Mouse (Mus musculus): ENCODE results near the gene Ssbp2. TPM values are rescaled to one million over a fixed set of nuclear protein-coding genes. Genes with fewer than 3 reads are reported as not detected.

Ssbp2 gene
- 10 to 100 TPM; 37.5 to 44.4 TPM for total RNA-seq (2021)
- long read RNA-seq, experiment 1, transcript Ssbp2-201 (17 exons, 3,957 nt) = major isoform, 17 of 28 reads
- long read RNA-seq, experiment 1, partial matches to known transcripts = 0 of 28 reads
- long read RNA-seq, experiment 1, other reads (novel, unspliced or antisense) = 9 of 28 reads
- long read RNA-seq, experiment 2, partial matches to known transcripts = 4 of 17 reads
- long read RNA-seq, experiment 2, other reads (novel, unspliced or antisense) = 8 of 17 reads

DNA sequence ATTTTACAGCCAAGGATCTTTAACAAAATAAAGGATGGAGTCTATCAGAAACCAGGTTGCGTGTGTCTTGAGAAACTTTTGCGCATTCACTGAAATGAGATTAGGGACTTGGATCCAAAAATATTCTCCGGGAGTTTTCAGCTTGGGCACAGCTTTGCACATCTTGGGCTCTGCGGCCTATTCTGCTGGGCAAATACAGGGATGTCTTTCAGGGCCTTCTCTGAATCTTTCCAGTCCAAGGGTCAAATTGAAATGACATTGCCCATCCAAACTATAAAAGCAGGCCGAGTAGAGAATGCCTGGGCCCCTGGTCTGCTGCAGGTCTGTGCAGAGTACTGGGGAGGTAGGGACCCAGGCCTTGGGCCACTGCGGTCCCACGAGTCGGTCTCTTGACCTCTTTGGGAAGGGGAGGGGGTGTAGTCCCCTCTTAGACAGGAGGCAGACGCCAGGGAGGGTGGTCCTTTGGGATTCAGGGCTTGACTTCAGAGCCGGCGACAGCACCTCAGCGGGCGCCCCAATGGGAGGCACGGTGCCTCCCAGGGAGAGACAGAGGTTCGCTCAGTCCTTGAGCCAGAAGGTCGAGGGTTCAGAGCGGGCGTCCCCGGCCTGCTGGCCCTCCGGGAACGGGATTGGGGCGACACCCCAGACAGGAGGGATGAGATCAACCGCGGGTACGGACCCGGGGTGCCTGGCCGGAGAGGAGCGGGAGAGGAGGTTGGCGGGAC lies at the start of gene Ssbp2:
Gene Ssbp2 (plus strand): TSS at position 388 of the 725 bp plus-strand sequence.
- DNase-seq = no peak

DNA sequence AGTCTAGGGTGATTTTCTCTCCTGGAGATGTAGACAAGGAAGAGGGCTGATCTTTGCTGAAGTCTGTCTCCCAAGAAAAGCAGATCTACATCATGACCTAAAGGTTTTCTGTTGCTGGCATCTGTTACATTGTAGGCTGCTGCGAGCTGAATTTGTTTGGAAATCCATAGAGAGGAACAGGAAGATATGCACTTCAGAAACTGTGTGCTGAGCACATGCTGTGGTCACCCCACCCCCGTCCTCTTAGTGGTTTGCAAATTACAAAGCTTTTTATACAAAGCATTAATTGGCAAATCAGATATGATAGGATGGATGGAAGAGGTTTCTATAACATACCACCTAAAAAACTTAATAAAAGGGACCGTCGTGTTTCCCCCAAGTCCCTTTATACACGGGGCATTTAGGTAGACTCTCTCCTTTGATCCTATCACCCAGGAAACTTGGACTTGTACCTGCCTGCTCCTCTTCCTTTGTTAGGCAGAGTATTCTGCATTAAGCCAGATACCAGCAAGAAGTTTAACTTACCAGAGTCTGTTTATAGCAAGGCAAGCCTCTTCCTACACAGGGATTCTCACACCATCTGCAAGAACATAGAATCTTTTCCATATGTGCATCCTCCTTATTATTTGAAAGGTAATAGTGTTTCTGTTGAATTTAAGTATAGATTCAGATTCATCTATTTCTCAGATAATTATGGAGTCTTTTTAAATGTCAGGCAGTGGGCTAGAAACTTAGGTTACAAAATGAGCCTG lies 46.2 kb upstream of the Ssbp2 start:
- DNase-seq = no peak

DNA sequence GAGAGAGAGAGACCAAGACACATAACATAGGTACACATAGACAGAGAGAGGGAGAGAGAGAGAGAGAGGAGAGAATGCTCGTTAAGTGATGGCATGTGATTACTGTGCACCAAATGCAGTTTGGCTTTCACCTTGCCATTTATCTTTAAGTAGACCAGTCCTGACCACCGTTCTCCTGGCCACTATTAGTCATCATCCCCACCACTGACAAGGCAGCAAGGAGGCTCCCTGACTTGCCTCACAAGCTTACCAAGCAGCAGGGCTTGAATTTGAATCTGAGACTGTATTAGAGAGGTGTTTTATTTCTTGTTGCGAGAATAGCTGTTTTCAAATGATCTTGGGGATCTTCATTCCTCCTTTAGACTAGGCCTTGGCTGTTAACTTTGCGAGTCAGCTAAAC lies 44.2 kb upstream of the Ssbp2 start:
- no peak for DNase-seq

DNA sequence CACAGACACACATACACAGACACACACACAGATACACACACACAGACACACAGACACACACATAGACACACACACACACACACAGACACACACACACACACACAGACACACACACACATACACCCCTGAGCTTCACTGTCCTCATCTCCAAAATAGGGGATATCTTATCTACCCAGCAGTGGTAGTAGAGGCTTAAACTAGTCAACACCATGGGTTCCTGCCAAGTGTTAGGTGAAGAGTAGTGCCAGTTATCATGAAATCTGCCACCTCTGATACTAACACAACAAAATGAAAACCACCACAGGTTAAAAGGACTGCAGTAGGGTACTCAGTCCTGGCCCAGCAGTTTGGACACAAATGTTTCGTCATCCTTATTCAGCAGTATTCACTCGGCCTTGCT lies 43.4 kb upstream of the Ssbp2 start:
- DNase-seq = no peak

DNA sequence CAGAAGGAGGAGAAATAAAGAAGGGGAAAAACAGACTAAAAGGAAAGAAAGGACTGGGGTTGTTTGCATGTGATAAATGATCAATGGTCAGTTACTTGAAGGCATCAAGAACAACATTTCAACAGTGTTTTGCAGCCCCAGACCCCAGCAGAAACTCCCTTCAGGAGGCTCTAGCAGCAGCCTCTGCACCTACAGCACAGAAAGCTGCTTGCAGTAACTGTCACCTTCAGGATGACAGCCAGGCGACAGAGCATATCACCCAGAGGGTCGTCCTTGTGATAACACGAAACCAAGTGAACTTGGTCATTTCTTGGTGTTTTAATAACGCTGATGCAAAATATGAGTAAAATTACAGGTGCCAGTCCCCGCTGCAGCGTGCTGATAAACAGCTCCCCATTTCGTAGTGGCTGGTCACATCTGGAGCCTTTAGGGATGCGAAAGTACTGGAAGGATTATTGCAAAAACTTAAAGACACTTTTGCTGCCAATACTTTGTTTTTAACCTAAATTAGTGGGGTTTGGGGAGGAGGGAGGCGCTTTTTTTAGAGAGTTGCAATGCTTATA lies 38.6 kb upstream of the Ssbp2 start:
- peak; percentile 85 to 88 for DNase-seq

DNA sequence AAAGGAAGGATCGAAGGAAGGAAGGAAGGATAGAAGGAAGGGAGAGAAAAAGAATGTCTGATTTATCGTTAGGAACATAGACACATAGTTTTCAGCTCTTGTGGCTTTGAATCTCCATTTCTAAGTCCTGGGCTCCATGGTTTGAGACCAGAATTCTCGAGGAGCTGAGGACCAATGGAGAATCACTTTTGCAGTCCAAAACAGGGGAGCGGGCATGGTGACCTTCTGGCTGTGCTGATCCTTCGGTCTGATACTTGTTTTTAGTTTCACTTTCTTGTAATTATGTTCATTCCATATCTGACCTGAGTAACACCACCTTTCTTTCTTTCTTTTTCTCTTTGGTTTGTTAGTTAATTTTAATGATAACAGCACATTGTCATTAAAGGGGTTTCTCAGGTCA lies 29.2 kb upstream of the Ssbp2 start:
- peak in 1 of 2 experiments; percentile 15 for DNase-seq

DNA sequence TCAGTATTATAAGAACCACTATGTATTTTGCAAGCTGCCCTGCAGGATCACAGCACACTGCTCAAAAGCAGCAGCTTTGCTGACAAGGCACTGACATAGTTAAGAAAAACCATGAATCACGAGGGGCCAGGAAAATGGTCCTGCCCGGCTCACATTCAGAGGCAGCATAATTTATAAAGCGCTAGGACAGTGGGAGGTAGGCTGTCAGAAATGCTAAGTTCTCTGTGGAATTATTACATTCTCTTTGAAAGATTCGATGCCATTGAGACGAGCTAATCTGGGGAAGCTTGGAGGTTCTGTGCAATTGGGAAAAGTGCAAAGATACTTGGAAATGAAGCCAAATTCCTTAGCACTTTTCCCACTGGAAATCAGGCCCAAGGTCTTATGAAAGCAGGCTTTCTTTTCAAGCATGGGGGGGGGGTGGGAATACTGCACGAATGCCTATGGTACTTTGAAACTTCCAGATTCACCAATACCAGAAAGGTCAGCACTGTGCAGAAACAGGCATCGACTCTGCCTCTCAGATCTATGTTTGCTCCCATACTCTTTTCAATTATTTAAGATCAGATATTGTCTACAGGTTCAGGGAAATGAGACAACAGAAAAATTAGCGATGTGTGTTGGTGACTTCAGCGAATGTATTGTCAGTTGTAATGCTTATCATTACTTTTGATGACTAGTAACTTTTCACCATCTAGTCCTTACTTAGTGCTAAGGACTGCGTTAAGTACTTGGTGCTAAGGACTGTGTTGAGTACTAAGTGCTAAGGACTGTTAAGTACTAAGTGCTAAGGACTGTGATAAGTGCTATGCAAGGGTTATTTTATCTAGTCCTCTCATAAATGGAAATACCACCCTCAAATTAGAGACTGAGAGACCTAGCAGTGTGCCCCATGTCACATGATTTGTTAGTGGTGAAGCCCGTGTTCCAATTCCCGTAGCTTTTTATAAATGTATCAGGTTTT lies 28.4 kb upstream of the Ssbp2 start:
- DNase-seq = peak; percentile 7 to 21

DNA sequence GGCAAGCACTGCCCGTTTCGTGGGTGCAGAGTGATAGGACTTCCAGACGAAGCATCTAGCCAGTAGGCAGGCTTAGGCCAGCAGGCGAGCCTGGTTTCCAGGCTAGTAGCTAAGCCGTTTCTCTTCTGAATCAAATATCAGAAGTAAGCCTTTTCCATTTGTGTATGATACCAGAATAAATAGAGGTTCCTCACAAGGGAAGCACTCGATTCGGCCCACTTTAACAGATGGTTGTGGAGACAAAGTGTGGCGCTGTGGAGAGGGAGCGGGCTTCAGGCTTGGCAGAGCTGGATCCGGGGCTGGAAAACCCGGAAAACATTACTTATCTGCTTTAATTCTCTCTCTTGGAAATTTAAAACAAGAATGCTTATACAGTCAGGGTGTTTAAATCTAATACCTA lies 27.1 kb upstream of the Ssbp2 start:
- DNase-seq = no peak

DNA sequence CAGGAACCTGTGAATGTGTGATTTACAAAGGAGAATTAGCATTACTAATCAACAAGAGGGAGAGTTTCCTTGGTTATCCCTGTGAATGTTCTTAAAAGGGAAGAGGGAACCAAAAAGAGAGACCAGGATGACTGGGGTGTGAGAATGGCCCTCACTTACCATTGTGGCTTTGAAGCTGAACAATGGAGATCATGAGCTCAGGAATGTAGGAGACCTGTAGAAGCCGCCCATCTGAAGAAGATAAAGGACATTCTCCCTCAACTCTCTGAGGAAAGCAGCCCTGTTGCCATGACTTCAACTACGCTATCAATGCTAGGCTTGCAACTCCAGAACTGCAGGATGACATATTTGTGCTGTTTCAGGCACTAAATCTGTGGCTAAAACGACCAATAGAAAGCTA lies 22.2 kb upstream of the Ssbp2 start:
- no peak for DNase-seq

DNA sequence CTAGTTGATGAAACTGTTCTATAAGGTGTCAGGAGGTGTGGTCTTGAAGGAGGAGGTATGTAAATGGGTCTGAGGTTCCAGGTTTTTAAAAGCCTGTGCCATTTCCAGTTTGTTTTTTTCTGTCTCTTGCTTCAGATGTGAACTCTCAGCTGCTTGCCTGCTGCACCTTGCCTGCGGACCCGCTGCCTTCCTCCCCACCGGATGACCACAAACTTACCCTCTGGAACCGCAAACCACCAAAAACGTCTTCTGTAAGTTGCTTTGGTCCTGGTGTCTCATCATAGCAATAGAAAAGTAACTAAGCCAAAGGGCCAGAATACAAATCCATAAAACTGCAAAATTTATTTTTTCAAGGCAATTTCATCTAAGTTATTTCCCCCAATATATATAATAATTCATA lies 18.6 kb upstream of the Ssbp2 start:
- DNase-seq = no peak

DNA sequence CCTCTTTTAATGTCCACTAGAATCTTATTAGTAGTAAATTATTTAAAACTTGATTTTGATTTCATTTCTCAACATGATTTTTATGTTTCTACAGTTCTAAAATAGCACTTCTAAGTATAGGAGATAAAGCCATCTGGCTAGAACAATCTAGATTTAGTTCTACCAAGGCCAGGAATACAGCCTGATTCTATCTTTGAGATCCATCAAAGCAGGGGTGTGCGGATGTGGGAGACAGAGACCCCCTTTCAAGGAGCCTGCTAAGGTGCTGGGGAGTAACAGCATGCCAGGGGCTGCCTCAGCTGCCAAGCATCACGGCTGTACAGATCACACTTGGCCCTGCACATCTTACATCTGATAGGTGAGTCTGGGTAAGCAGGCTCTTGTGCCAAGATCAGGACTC lies 13.4 kb upstream of the Ssbp2 start:
- DNase-seq = no peak

DNA sequence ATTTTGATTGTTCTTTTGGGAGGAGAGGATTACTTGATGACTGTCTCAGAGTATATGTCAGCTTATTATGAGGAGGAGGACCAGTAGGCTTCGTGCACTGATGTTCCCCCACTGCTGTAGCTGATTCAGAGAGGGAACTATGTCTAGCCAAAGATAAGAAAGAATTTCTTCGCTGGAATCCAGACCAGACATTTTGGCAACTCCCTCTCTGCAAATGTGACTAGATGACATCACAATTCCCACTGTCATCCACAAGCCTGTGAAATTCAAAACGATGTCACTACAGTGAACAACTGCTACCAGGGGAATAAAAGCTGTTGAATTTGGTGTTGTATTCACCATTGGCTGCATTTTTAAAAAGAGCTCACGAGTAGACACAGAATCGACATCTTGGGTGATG lies 11.1 kb upstream of the Ssbp2 start:
- DNase-seq = peak; percentile 31 to 51

DNA sequence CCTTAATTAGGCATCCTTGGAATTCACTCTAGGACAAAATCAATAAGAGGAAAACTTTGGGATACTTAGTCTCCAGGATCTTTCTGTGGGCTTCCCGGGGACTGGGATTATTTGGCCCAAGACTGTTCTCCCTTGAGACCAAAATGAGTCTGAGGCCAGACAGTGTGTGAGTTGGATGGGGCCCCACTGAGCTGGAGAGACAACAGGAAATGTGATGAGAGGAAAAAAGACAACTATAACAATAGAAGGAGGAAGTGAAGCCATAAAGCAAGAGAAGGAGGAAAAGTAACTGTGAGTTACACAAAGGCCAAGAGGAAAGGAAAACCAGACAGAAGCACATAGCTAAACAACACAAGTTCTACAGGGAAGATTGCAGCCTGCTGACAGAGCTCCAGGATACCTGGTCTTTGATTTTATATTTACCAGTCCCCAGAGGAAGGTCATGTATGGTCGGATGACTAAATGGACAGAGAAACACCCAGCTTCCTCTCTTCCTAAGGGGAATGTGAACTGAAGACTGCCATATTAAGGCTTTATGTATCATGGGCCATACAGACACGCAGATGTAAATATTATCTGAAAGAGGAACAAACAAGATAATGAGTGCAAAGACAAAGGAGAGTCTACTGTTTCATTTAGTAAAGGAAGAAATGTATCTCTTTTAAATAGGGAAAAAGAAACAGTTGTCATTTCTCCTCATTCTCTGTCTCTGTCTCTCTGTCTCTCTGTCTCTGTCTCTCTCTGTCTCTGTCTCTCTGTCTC lies 8.5 kb upstream of the Ssbp2 start:
- DNase-seq = peak in 1 of 2 experiments; percentile 34

DNA sequence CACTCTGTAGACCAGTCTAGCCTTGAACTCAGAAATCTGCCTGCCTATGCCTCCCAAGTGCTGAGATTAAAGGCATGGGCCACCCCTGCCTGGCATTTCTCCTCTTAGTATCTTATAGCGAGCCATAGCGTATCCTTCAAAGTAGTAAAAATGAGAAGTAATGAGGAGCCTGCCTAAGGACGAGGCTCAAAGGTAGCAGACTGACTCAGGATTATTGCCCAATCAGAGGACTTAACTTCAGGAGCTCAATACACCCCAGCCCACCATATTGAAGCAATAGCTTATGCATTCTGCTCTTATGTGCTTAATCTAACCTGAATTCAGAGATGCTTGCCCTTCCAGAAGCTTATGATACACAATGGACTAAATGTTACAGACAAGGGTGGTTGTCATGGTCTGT lies 7.8 kb upstream of the Ssbp2 start:
- DNase-seq = no peak

DNA sequence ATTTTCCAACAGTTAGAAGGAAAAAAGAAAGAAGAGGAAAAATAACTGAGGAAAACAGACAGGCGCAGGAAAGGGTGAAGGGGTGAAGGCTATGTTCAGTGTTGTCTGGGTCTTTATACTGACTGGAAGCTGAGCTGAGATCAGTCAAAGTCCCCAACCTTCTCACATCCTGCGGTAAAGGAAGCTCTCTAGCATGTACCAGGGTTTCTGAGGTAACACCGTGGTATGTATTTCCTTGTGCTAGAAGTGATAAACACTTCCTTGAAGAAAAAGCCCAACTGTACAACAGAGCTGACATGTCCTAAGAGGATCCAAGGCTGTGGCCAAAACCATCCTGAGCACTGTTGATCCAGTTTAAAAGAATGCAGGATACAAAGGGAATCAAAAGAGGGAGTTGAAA lies 6.8 kb upstream of the Ssbp2 start:
- no peak for DNase-seq

DNA sequence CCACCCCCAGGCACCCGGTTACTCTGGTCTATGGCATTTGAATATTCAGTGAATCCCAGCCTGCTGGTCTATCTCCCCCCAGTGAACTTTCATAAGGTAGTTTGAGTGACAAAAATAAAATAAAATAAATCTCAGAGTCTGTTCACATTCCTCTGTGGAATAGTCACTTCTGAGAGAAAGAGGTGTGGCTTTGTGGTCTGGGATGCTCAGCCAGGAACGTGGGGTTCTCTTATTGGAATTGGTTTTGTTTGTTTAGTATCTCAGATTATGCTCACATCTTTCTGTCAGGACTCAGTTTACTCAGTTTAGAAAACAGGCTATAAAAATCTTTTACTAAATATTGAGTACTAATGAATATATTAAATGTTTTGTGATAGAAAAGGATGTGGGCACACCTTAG lies 4.0 kb upstream of the Ssbp2 start:
- no peak for DNase-seq

DNA sequence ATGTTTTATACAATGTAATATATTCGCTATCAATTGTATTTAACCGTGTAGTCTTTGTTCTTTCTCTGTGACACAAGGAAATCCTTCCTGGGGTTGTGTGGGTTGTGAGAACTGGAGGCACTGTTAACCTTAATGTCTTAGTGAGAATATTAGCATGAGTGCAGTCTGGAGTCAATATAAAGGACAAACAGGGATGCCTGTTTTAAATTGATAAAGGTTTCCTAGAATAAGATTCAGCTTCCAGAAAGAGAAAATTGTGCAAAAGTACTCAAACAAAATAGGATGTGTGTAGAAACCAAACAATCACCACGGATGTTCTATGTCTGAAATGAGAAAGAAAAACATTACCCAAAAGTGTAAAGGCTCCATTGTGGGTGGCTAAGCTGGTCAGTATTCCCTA lies 3.3 kb upstream of the Ssbp2 start:
- no peak for DNase-seq

DNA sequence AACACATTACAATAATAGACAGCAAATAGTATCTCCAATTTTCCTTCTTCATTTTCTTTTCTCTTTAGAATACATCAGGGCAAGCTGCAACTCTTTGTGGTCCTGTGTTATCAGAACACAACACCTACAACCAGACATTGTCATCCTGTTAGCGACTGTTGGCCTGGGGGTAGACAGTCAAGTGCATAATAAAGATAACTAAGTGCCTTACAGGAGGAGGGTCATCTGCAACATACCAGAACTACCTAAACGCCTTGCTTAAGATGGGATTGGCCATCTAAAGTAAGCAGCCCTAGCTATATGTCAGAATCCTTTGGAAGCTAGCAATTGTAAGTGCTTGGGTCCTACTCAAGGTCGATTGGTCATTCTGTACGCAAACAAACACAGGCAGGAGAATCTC lies 2.1 kb upstream of the Ssbp2 start:
- DNase-seq = no peak

DNA sequence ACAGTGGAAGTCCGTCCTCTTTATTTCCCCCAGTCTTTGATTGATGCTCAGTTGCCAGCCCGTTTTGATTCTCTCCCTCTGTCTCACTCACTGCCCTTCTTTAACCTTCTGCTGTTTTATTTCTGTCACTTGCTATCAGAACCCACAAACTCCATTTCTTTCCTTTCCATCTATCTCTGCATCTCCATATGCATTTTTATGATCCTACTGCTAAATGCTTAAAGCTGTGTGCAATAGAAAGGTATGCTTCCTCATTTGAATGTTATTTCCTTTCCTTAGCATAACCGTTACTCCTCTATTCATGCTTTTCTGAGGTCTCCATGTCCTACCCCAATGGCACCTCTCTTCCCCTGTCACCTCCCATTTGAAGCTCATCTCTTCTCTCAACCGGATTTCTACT lies 594 bp upstream of the Ssbp2 start:
- DNase-seq = no peak

DNA sequence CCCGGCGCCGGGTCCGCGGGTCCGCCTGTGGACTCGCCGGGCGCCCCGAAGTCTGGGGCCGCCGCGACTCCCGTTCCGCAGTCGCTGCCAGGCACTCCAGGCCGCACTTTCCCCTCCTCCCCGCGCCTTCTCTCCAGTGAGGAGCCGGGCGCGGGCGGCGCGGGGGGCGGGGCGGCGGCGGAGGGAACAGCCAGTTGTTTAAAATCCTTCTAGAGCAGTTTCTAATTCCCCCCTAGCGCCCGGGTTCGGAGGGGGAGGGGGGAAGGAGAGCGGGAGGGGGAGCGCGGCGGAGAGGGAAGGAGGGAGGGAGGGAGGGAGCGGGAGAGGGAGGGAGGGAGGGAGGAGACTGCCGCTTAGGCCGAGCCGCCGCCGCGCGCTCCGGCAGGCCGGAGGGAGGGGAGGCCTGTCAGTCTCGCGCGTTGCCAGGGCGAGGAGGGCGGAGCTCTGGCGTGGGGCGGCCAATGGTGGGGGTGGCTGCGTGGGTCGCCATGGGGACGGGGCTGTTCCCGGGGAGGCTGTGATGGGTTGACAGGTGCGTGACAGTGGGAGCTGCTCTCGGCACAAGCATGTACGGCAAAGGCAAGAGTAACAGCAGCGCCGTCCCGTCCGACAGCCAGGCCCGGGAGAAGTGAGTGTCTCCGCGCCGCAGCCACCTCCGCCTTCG lies 670 bp downstream of the Ssbp2 start:
- DNase-seq = peak; percentile 98

DNA sequence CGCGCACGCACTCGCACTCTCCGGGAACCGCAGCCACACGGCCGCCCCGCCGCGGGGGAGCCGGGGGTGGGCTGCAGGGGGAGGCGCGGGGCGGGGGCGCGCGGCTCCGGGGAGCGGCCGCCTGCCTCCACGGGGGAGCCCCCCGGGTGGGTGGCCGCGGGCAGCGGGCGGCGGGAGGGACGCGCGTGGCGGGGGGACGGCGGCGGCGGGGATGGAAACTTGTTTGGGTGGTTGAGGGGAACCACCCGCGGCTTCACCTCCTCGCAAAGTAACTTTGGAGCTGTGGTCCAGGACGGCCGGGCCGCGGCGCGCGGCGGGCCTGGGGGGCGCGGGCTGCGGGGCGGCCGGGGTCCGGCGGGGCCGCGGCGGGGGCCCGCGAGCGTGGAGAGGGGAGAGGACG lies 1.2 kb downstream of the Ssbp2 start:
- no peak for DNase-seq

Data from heart, adult 18-20 months (tissue).